Mouse (Mus musculus) kidney, adult 11 months (tissue): ENCODE data around the gene Ythdc1.
"Not testable (repeated sequence)": the region's sequence is repeated elsewhere in the genome, so short reads cannot be mapped to it uniquely, and the experiment has no call there.

Experiments used
- DNase-seq: peaks from one replicate; pipeline ENCODE4 v3.0.0; 2022

Ythdc1 gene

DNA sequence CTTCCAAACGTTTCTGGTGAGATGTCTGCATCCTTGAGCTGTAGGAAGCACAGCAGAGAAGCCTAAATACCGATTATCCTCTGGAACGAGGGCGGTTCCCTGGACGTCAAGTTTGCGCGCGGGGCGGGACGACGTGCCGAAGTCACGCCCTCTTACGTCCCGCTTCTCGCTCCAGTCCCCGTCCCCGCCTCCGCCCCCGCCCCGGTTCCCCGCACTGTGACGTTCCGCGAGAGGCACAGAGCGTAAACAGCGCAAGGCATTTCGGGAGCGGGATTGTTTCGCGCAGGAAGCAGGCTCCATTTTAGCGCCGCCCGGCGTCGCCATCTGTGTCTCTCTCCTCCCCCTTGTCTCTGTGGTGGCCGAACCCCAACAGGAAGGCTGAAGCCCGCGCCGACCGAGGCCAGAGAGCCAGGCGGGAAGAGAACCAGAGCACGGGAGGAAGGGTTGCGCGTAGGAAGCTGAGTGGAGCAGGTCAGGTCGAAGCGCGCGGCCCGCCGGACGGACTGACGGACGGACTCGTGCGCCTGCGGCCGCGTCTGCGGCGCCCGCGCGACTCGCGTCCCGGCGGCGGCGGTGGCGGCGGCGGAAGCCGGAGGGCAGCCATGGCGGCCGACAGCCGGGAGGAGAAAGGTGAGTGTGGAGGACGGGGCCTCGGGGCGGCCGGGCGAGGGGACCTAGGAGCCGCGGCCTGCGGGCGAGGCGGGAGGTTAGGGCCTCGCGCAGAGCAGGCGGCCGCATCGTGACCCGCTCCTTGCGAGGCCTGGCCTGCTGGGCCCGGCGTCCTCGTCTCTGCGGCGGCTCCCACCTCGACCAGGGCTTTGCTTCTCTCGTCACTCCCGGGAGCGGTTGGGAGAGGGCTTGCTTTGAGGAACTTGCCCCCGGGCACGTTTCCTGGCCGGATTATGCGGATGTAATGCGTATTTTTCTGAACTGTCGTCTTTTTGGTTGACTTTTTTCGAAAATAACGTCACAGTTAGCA is at the start of gene Ythdc1:
Gene Ythdc1 (plus strand): TSS at position 260 of the 979 bp plus-strand sequence.
- DNase-seq = peak; percentile 91

DNA sequence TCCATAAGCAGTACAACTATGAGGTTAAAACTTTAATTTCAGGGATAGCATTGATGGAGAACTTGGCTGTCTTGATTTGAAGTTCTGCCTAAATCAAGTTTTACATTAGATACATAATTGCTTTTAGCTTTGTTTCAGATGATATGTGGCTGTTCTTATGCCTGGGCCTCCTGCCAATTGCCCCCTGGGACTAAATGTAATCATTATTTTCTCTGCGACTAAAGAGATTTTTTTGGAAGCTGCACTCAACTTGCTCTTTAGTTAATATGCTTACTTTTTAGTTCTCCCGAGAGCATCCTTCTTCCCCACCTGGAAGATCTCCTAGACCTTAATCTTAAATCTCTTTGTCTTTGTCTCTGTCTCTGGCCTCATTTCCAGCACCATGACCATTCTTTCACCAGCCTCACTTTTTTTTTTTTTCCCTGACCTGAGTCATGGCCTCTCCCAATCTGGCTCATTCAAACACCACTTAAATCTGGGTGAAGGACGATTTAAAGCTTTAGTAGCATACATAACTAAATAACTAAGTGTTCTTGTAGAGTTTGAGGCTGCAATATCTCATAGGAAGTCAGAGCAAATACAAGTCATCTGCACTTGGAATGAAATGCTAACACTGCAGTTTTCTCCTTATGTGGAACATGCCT is 34.9 kb upstream of the Ythdc1 start:
- DNase-seq = no peak

DNA sequence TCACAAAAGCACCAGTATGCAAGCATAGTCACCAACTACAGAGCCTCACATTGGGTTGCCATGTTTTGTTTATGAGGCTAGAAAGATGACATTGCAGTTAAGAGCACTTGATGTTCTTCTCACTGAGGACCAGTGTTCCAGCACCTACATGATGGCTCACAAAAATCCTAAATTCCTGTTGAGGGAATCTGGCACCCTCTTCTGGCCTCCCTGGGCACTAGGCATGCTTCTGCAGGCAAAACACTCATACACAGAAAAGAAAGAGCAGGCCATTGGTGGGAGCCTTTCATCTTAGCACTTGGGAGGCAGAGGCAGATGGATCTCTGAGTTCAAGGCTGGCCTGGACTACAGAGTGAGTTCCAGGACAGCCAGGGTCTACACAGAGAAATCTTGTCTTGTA is 33.0 kb upstream of the Ythdc1 start:
- DNase-seq = no peak

DNA sequence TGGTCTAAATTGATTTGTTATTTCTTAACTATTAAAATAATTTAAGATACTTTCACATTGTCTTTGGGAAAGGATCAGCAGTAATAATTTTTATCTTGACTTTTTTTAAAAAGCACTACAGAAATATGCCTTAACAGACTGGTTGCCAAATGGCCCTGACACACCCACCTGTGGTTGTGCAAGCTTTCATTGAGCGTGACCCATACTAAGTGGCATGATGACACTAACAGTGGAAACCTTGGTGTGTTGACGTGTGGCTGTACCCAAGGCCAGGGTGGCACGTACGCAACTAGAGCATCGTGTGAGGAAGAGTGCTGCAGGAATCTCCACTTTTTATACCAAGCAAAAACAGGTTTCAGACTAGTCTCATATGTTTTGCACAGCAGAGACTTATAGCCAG is 27.1 kb upstream of the Ythdc1 start:
- DNase-seq = no peak

DNA sequence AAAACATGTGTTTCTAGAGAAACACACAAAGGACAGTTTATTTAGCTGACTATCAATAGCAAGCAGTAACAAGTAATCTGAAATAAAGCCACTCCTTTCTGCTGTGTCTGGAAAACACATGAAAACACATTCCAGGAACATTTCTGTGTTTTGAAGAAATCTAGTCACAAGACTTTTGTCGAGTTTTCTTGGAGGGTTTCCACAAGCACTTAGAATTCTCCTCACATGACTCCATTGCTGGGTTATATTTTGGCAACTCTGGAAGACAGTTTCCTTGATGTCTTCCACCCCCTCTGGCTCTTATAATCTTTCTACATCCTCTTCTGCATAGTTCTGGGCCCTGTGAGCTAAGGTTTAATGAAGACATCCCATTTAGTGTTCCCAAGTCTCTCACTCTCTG is 25.6 kb upstream of the Ythdc1 start:
- no peak for DNase-seq

DNA sequence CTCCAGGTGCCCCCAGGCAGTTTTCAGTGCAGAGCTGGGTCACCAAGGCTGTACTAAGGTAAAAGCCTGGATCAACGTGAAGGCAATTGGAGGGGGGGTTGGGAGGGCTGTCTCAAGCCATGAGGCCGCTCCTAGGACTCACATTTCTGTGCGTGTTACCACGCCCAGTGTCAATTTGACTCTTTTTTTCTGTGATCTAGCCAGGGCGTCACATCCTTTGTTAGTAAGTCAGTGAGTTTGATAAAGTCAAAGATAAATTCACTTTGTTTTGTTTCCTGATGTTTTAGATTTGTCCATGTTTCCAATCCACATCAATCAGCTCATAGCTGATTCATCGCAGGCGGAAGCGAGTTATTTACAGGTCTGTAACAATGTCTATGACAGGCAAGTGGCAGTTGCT is 21.0 kb upstream of the Ythdc1 start:
- DNase-seq = no peak

DNA sequence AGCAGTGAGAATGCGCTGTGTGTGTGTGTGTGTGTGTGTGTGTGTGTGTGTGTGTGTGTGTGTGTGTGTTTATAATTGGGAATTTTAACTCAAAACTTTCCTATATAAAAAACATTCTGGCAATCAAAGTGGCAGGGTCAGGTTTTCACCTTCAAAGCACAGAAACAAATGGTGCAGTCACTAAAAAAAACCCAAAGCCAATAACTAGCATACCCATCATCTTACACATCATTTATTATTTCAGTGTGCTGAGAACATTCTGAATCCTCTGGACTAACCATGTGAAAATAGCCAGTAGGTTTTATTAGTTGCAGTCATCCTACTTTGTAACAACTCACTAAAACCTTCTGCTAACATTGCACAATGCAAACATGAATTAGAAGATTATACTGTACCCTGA is 19.8 kb upstream of the Ythdc1 start:
- DNase-seq = no peak

DNA sequence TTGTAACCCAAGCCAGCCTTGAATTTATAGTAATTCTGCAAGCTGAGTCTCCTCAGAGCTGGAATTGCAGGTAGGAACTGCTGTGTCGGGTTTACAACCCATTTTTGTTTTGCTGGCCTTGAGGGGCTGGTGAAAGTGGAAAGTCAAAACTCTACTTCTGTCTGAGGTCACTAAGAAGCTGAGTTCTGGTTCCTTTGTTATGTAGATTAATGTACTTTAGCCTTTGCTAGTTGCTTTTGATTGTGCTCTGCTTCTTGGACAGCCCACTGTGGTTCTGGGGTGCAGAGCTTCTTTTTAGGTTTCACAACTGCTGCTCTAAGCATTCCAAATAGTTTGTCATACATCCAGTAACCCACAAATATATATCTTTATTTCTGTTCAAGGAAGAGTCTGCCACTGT is 17.2 kb upstream of the Ythdc1 start:
- DNase-seq = no peak

DNA sequence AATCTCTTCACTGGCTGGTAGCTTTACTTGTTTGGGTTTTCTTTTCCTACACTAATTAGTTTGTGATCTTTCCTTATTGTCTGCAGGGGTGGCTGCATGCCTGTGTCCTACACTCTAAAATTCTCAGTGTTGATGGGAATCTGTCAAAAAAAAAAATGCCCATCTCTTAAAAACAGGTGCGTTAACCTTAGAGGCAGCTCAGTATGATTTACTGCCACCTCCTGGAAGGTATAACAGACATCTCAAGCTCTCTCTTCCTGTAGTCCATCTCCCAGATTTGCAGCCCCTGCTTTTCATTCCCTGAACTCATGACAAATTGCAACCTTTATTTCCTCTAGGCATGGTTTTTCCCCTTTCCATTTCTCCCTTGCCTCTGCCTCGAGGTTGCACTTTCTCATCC is 14.1 kb upstream of the Ythdc1 start:
- DNase-seq = no peak

DNA sequence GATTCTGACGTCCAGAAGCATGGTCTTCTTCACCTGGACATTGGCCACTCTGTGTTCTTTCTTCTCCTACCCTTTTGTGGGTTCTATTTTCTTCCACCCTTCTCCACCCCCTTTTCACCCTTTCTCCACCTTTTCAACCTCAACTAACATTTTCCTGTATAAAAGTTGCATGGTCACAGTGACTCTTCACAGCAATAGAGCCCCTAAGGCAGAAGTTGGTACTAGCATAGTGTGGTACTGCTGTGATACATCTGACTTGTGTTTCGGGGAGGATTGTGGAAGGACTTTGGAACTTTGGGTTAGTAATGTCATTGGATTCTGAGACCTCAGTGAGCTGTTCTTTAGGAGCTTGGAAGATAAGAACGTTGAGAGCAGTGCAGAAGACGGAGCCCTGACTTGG is 11.8 kb upstream of the Ythdc1 start:
- no peak for DNase-seq

DNA sequence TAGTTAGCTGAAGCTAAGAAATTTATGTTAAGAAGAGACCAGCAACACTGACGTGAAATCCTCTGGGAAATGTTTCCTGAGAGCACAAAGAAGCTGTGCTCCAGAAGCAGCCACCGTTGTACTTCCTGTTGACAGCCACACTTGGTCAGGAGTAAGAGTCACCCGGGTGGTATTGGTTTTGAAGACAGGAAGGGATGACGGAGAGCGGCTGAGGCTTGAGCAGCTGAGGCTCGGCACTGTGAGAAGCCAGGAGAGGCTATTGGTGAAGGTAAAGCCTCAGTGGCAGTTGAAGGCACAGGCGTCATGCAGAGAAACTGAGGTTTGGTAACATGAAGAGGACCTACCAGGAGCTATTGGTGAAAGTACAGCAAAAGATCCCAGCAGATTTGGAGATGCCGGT is 11.2 kb upstream of the Ythdc1 start:
- DNase-seq = no peak

DNA sequence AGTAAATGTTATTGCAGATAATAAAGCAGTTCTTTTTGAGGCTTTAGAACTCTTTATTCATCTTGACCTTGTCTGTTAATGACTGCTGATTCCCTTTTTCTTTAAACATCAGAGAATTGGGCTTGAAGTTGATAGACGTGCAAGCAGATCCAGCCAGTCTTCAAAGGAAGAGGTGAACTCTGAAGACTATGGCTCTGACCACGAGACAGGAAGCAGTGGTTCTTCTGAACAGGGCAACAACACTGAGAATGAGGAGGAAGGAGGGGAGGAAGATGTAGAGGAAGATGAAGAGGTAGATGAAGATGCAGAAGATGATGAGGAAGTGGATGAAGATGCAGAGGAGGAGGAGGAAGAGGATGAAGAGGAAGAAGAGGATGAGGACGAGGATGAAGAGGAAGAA is 12.8 kb downstream of the Ythdc1 start:
- DNase-seq = no peak

DNA sequence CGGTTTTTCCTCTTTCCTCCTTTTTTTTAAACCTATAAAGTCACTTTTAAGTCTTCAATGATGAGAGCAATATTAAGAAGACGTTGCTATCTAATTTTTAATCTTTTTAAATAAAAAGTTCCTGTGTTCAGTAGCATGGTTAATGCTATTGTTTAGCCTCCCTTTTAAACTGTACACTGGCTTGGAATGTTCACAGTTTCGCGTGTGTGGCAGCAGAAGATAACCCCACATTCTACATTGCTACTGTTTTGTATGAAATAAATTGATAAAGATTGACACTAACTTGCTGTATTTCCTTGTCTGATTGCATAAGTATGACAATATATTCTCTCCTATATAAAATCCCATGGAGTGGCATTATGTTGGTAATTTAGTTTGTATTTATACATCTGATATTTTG is 32.4 kb downstream of the Ythdc1 start:
- DNase-seq = not testable (repeated sequence)

DNA sequence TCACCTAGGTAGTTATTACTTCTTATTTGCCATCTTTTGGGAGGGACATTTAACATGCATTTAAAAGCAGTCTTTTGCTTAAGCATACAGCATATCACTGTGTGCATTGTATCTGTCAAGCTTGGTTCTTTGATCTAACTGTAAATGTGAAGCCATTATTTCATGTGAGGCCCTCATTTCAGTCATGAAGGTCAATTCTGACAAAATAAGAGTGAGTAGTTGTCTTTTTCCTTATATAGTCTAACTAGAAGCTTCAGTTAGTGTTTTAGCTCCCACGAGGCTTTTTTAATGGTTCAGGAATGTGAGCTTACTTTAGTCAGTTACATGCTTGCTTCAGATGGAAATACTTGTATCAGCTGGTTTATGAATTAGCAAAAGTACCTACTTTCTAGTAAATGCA is 34.1 kb downstream of the Ythdc1 start:
- DNase-seq = no peak

DNA sequence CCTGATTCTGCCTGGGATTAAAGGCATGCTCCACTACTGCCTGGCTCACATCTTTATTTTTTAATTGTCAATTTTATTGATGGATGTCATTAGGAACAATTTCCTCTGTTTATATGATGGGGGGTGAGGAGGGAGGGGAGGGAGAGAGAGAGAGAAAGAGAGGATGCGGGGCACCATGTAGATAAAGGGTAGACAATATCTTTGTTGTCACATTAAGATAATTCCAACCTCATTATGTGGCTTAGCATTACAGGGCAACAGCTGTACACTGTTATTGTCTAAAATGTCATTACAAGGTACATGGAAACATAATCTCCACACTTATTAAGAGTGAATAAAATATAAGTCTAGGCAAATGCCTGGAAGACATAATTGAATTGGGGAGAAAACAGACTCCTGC is 35.5 kb downstream of the Ythdc1 start:
- no peak for DNase-seq

DNA sequence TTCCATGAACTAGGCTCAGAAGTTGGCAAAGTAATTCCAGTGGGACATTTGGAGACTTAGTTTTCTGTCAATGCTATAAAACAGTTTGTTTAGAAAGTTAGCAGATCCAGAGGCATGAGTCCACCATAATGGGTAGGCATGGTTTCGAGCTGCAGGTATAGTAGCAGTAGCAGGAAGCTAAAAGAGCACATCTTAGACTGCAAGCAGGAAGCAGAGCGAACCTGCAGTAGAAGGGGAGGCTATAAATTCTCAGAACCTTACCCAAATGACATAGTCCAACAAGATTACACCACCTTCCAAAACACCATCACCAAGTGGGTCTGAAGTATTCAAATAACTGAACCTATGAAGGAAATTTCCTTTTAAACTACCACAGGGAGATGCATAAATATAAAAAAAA is 36.2 kb downstream of the Ythdc1 start:
- no peak for DNase-seq

DNA sequence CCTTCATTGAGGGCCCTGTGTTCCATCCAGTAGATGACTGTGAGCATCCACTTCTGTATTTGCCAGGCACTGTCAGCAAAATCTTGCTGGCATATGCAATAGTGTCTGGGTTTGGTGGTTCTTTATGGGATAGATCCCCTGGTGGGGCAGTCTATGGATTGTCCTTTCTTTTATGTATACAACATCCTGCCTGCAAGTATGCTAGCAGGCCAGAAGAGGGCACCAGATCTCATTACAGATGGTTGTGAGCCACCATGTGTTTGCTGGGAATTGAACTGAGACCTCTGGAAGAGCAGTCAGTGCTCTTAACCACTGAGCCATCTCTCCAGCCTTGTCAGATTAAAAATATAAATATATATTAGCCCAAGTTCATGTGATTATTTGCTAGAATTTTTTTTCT is 37.2 kb downstream of the Ythdc1 start:
- not testable (repeated sequence) for DNase-seq

DNA sequence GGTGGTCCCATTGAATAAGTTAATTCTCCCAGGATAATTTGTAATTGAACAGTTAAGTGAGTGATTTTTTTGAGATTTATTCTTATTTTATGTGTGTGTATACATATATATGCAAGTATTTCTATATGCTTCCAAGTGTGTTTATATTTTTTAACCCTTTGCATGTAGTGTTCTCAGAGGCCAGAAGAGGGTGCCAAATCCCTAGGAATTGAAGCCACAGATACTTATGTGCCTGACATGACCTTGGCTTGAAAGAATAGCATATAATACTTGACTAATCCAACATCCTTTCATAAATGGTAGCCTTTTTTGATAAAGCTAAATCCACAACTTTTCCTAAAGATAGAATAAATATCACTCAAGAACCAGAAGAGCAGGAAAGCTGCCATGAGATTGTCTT is 46.1 kb downstream of the Ythdc1 start:
- no peak for DNase-seq

DNA sequence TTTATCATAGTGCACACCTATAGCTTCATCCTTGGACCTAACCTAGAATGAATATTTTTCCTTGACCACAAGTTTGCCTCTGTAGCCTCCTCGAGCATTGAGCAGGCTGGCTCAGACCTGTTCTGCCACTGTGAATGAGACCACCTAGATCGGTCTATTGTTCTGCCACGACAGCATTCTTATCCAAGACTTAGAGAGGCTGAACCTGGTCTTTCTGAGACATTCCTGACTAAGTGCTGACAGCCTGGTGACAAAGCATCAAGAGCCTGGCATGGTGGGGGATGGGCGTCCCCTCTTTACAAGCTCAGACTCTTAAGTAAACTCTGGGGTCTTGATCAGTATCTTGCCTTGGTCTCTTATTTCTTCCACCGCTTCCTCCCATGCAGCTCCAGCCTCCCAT is 47.6 kb downstream of the Ythdc1 start:
- DNase-seq = no peak

DNA sequence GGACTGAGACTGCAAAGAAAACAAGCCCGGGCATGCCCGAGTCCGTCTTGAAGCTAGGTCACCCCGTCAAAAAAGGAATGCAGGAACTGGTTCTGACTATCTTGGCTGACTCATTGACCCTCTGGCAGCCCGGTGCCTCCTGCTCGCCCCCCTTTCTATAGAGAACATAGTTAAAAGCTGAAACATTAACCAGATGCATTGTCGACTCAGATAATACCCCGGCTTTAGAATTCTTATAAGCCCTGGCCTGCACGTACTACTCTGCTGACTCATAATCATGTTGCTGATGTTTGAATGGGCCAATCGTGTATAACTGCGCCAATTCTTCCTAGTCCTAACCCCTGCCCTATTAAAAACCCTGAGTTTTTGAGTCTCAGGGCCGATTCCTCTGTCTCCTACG is 52.5 kb downstream of the Ythdc1 start:
- not testable (repeated sequence) for DNase-seq

DNA sequence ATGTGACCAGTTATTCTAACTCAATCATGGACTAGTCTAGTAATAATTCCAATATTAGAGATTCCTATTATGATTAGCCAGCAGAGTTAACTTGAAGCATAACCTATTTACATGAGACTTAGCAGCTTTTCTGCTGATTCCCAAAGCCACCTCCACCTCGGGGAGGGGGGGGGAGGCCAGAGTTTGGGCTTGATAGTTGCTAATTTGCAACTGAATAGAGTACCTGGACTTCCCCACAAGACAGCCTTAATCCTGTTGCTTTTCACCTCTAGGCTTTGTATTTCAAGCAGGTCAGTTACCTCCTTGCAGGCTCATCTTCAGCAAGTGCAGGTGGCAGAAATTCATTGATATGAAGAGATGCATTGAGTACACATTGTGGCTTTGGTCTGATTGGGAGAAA is 53.7 kb downstream of the Ythdc1 start:
- no peak for DNase-seq

DNA sequence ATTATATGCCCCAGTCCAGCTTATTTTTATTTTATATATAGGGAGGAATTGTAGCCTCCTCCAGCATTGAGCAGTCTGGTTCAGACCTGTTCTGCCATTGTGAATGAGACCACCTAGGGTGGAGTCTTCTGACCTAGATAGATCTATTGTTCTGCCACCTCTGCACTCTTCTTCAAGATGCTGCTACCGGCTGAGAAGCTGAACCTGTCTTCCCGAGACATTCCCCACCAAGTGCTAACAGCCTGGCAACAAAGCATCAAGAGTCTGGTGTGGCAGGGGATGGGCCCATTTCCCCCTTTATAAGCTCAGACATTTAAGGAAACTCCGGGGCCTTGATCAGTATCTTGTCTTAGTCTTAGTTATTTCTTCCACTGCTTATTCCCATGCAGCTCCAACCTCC is 54.3 kb downstream of the Ythdc1 start:
- DNase-seq = no peak

DNA sequence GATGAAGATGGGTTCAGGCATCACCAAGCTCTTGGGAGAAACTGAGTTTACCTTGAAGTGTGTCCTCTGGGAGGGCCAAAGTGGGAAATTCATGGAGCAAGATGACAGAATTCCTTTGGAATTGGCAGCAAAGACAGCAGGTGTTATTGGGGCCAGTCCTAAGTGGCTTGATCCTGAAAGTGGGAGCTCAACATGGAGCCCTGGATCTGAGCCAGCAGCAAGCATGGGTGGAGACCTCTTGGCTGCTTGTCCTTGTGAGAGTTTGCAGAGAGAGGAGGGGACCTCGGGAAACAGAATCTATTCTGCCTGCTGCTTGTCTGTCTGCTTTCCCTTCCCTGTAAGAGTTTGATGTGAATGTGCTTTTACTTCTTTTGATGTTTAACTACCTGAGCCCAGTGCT is 67.9 kb downstream of the Ythdc1 start:
- DNase-seq = no peak
